Mouse (Mus musculus) intestine, embryonic 14.5 days (tissue): ENCODE measurements around the gene Astn2. TPM values are rescaled to one million over a fixed set of nuclear protein-coding genes. Genes with fewer than 3 reads are reported as not detected.

Source experiments
- ATAC-seq: fragments of 200-750 bp; cut with Nextera tagmentation; replicated peaks from 2 replicates; pipeline ENCODE4 v1.8.0; 2017; ENCODE audit warnings: low read depth, moderate number of reproducible peaks, moderate TSS enrichment, moderate library complexity; ENCODE audit not compliant: low FRiP score, low TSS enrichment
- DNase-seq: peaks from one replicate; pipeline ENCODE4 v3.0.0-alpha.2; 2018; ENCODE audit warnings: low spot score
- H3K27ac ChIP-seq: fragments of 300-500 bp; sonication (generic); 2 replicates; pipeline ENCODE4 v1.5.1; 2014; ENCODE audit warnings: low read depth, mild to moderate bottlenecking, control low read depth
- H3K27me3 ChIP-seq: fragments of 300-500 bp; sonication (generic); replicated peaks from 2 replicates; pipeline ENCODE4 v1.6.1; 2014; ENCODE audit warnings: low read length, control low read depth; ENCODE audit not compliant: control insufficient read depth, insufficient read depth
- H3K36me3 ChIP-seq: fragments of 300-500 bp; sonication (generic); 2 replicates; pipeline ENCODE4 v1.6.1; 2014; ENCODE audit warnings: low read length, control low read depth; ENCODE audit not compliant: control insufficient read depth, insufficient read depth
- H3K4me1 ChIP-seq: fragments of 300-500 bp; sonication (generic); replicated peaks from 2 replicates; pipeline ENCODE4 v1.6.1; 2014; ENCODE audit warnings: low read length, control low read depth, mixed read lengths; ENCODE audit not compliant: control insufficient read depth, insufficient read depth
- H3K4me2 ChIP-seq: fragments of 300-500 bp; sonication (generic); 2 replicates; pipeline ENCODE4 v1.6.1; 2014; ENCODE audit warnings: low read length
- H3K4me3 ChIP-seq: fragments of 300-500 bp; sonication (generic); 2 replicates; pipeline ENCODE4 v1.5.1; 2014; ENCODE audit warnings: low read depth, low read length, control low read depth, mixed read lengths
- H3K9ac ChIP-seq: fragments of 300-500 bp; sonication (generic); 2 replicates; pipeline ENCODE4 v1.6.1; 2014; ENCODE audit warnings: mild to moderate bottlenecking, low read length
- H3K9me3 ChIP-seq: fragments of 300-500 bp; sonication (generic); 2 replicates; pipeline ENCODE4 v1.6.1; 2016; ENCODE audit warnings: low read length, control low read depth; ENCODE audit not compliant: control insufficient read depth
- WGBS: fragments of 180-500 bp; shearing (Covaris S2); extraction: QIAGEN DNeasy Blood & Tissue Kit; methylation state at CpG from one replicate; pipeline ENCODE4 v1.1.7; 2014; 5-methylcytosine and 5-hydroxymethylcytosine counted together
- polyA plus RNA-seq: library from polyadenylated mRNA; unstranded; fragments of >200 nt; fragmentation: Nextera tagmentation; extraction: Ambion mirVana; gene quantifications from 2 replicates; pipeline ENCODE4 v1.2.1, GENCODE M21; 2014

The Astn2 gene
- polyA plus RNA-seq, 1 experiment from 2014 or later: 0.96 TPM

- no peak for ATAC-seq
- Histone ChIP-seq H3K27me3 (no peaks in the 10 kb centered on the region), H3K9me3 (no peaks in the 10 kb centered on the region), H3K4me2 (no peak overlapping the region), H3K36me3 (no peaks in the 10 kb centered on the region), H3K9ac (no peak overlapping the region), H3K4me3 (no peak overlapping the region), H3K4me1 (no peaks in the 10 kb centered on the region; the same call in 1 of the 2 replicates), H3K27ac (no peak overlapping the region)
- no peak for DNase-seq
- 48% methylated on average over 5 of the region's 5 CpGs for WGBS
Measured at GRCm38 (mm10) chr4:65481632-65482031, 922.8 kb downstream of the Astn2 start.

DNA sequence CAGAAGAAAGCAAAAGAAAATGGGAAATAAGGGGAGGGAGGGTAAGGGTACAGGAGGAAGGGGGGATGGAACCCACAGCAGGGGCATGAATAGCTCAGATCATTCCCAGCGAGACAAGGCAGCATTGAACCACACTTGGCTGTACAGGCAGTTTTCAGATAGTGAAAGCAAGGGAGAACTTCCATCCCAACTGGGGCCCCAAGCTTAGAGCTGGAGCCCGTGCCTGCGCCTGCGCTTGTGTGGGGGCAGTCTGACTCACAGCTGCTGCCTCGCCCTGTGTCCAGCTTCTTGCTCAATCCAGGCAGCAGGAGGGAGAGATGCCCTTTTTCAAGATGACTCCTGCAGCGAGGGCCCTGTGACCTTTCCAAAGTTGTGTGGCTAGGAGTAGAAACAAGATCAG, 927.3 kb downstream of the Astn2 start:
- no peak for ATAC-seq
- Histone ChIP-seq H3K36me3 (no peaks in the 10 kb centered on the region), H3K27ac (no peak overlapping the region), H3K4me2 (no peak overlapping the region), H3K4me1 (no peaks in the 10 kb centered on the region; the same call in 1 of the 2 replicates), H3K9ac (no peak overlapping the region), H3K4me3 (no peak overlapping the region), H3K27me3 (no peaks in the 10 kb centered on the region), H3K9me3 (no peaks in the 10 kb centered on the region)
- peak; percentile 54 for DNase-seq
- 35% methylated on average over 6 of the region's 6 CpGs for WGBS

DNA sequence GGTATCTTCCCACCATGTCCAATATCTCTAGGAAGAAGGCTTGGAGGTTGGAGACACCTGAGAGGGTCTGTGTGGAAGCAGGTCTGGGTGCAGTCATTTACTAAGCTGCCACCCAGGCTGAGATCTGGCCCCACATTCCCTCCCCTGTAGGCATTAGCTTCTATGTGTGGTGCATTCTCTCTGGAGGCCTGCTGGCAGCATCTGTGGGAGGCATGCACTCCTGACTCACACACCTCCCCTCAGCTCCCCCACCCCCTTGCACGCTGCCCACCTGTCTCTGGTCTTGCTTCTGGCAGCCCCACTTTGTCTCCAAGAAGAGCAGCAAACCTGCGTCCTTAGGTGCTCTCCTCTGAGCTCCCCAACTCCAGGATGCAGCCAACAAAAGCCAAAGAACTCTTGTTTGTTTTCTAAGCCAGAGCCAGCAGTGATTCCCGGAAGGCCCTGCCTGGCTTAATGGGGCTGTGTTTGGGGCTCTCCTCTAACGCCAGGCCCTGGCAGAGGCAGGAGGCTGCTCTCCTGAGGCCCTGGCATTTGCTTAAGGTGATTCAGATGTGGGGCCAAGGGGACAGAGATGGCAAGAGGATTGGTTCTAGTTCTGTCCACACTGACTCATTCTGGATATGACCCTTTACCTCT, 928.4 kb downstream of the Astn2 start:
- Histone ChIP-seq H3K27ac (no peak overlapping the region), H3K36me3 (no peaks in the 10 kb centered on the region), H3K4me3 (no peak overlapping the region), H3K27me3 (no peaks in the 10 kb centered on the region), H3K9ac (no peak overlapping the region), H3K4me2 (no peak overlapping the region), H3K9me3 (no peaks in the 10 kb centered on the region), H3K4me1 (no peaks in the 10 kb centered on the region)
- ATAC-seq (no peak), DNase-seq (no peak)
- WGBS: 54% methylated on average over 4 of the region's 4 CpGs

- no peak for ATAC-seq
- no peaks in the 10 kb centered on the region for H3K36me3 ChIP-seq
- 80% methylated on average over 5 of the region's 5 CpGs for WGBS
- H3K9me3 ChIP-seq: no peaks in the 10 kb centered on the region
- no peak overlapping the region for H3K4me2 ChIP-seq
- H3K4me1 ChIP-seq: no peaks in the 10 kb centered on the region
- no peak overlapping the region for H3K4me3 ChIP-seq
- H3K9ac ChIP-seq: no peak overlapping the region
- no peaks in the 10 kb centered on the region for H3K27me3 ChIP-seq
- H3K27ac ChIP-seq: no peak overlapping the region
- no peak for DNase-seq
Measured at GRCm38 (mm10) chr4:65473141-65473540, 931.3 kb downstream of the Astn2 start.

DNA sequence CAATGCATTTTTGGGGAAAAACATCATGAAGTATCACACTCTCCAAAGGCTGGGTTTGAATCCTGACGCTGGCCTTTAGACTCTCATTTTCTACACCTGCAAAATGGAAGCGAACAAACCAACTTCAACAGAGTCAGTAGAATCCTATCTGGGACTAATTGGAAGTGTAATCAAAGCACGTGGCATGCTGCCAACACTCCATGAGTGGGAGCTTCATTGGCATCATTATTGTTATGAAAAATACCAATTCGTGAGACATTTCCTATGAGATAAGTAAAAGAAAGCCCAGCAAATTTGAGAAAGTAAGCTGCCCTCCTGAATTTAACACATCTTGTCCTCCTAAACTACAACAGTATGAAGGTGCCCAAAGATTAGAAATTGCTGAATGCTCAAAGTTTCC, 955.2 kb downstream of the Astn2 start:
- H3K4me3 ChIP-seq: no peak overlapping the region
- no peak for ATAC-seq
- no peak for DNase-seq
- no peaks in the 10 kb centered on the region for H3K36me3 ChIP-seq
- H3K27ac ChIP-seq: no peak overlapping the region
- no peaks in the 10 kb centered on the region for H3K27me3 ChIP-seq
- no peaks in the 10 kb centered on the region for H3K9me3 ChIP-seq
- H3K4me1 ChIP-seq: no peaks in the 10 kb centered on the region
- no peak overlapping the region for H3K4me2 ChIP-seq
- WGBS: 81% methylated on average over 4 of the region's 4 CpGs
- no peak overlapping the region for H3K9ac ChIP-seq

- Histone ChIP-seq H3K36me3 (no peaks in the 10 kb centered on the region), H3K9me3 (no peaks in the 10 kb centered on the region), H3K9ac (no peak overlapping the region), H3K27me3 (no peaks in the 10 kb centered on the region), H3K4me2 (no peak overlapping the region), H3K4me1 (no peaks in the 10 kb centered on the region), H3K27ac (no peak overlapping the region), H3K4me3 (no peak overlapping the region)
- ATAC-seq (no peak), DNase-seq (no peak)
- WGBS: 67% methylated on average over 4 of the region's 4 CpGs
Measured at GRCm38 (mm10) chr4:65441746-65442145, 962.7 kb downstream of the Astn2 start.

DNA sequence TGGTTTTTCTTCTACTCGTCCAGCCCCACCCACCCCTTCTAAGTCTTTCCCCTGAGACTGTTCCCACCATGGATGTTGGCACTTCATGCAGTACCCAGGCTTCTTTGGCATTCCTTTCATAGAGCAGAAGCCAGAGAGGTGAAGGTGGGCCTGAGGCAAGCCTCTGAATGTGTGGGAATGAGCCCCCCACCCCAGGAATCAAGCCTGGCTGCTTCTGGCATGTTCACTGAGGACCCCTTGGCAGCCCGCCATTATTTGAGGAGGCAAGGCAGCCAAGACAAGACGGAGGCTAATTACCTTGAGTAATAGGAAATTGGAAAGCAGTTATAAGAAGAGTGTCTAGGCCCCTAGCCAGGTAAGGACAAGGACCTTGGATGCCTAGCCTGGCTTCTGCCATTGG, 973.6 kb downstream of the Astn2 start:
- H3K9me3 ChIP-seq: no peaks in the 10 kb centered on the region
- H3K9ac ChIP-seq: no peak overlapping the region
- no peaks in the 10 kb centered on the region for H3K36me3 ChIP-seq
- H3K27me3 ChIP-seq: no peaks in the 10 kb centered on the region
- ATAC-seq (no peak), DNase-seq (no peak)
- H3K4me2 ChIP-seq: no peak overlapping the region
- 56% methylated on average over 3 of the region's 3 CpGs for WGBS
- H3K4me3 ChIP-seq: no peak overlapping the region
- no peak overlapping the region for H3K27ac ChIP-seq
- no peaks in the 10 kb centered on the region for H3K4me1 ChIP-seq

DNA sequence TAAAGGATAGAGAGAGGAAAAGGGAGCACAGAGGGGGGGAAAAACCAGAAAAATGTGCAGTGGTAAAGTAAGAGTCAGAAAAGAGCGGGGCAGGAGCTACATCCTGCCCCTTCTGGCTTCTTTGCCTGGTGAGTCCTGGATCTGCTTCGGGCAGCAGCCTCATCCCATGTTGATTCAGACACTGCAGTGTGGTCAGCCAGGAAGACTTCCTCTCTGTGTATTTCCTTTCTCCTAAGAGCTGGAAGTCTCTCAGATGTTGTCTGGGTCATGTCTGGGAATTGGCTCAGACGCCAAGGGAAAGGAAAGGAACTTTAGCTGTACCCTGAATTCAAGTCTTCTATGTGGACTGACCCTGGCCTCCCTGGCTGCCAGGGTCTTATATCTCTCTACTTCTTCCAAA, 976.9 kb downstream of the Astn2 start:
- H3K4me3 ChIP-seq: no peak overlapping the region
- H3K36me3 ChIP-seq: no peaks in the 10 kb centered on the region
- no peaks in the 10 kb centered on the region for H3K9me3 ChIP-seq
- H3K9ac ChIP-seq: no peak overlapping the region
- ATAC-seq: no peak
- H3K27me3 ChIP-seq: no peaks in the 10 kb centered on the region
- WGBS: 62% methylated on average over 3 of the region's 3 CpGs
- no peak for DNase-seq
- H3K27ac ChIP-seq: no peak overlapping the region
- no peaks in the 10 kb centered on the region for H3K4me1 ChIP-seq
- no peak overlapping the region for H3K4me2 ChIP-seq

GRCm38 (mm10) chr4:65426437-65426836, 978.0 kb downstream of the Astn2 start:
- no peak overlapping the region for H3K9ac ChIP-seq
- H3K4me2 ChIP-seq: no peak overlapping the region
- no peaks in the 10 kb centered on the region for H3K27me3 ChIP-seq
- DNase-seq (no peak), ATAC-seq (no peak)
- no peaks in the 10 kb centered on the region for H3K9me3 ChIP-seq
- no peak overlapping the region for H3K27ac ChIP-seq
- H3K4me3 ChIP-seq: no peak overlapping the region
- no peaks in the 10 kb centered on the region for H3K36me3 ChIP-seq
- WGBS: 63% methylated on average over 5 of the region's 5 CpGs
- H3K4me1 ChIP-seq: no peaks in the 10 kb centered on the region
